Mouse (Mus musculus) hindbrain, postnatal 0 days (tissue): ENCODE data around the gene Ptprm. TPM values are rescaled to one million over a fixed set of nuclear protein-coding genes. Genes with fewer than 3 reads are reported as not detected.

ENCODE experiments used
- ATAC-seq: fragments of 200-750 bp; cut with Nextera tagmentation; 2 replicates; pipeline ENCODE4 v1.8.0; 2017; ENCODE audit warnings: mild to moderate bottlenecking, moderate TSS enrichment, moderate library complexity
- DNase-seq: peaks from one replicate; pipeline ENCODE4 v3.0.0-alpha.2; 2015; ENCODE audit warnings: low spot score
- H3K27ac ChIP-seq: fragments of 300-500 bp; sonication (generic); 2 replicates; pipeline ENCODE4 v1.5.1; 2014; ENCODE audit warnings: mild to moderate bottlenecking
- H3K27me3 ChIP-seq: fragments of 300-500 bp; sonication (generic); 2 replicates; pipeline ENCODE4 v1.6.1; 2014; ENCODE audit warnings: low read length, mixed read lengths; ENCODE audit not compliant: insufficient read depth
- H3K36me3 ChIP-seq: fragments of 300-500 bp; sonication (generic); 2 replicates; pipeline ENCODE4 v1.6.1; 2014; ENCODE audit warnings: low read length, mixed read lengths; ENCODE audit not compliant: insufficient read depth
- H3K4me1 ChIP-seq: fragments of 300-500 bp; sonication (generic); 2 replicates; pipeline ENCODE4 v1.6.1; 2014; ENCODE audit warnings: antibody characterized with exemption, low read length, mixed read lengths; ENCODE audit not compliant: insufficient read depth
- H3K4me2 ChIP-seq: fragments of 300-500 bp; sonication (generic); 2 replicates; pipeline ENCODE4 v1.6.1; 2014; ENCODE audit warnings: low read depth, mild to moderate bottlenecking, low read length, moderate library complexity, mixed read lengths
- H3K4me3 ChIP-seq: fragments of 300-500 bp; sonication (generic); 2 replicates; pipeline ENCODE4 v1.5.1; 2014; ENCODE audit warnings: low read length
- H3K9ac ChIP-seq: fragments of 300-500 bp; sonication (generic); replicated peaks from 2 replicates; pipeline ENCODE4 v1.6.1; 2014; ENCODE audit warnings: mild to moderate bottlenecking, low read length, moderate library complexity, mixed read lengths
- H3K9me3 ChIP-seq: fragments of 300-500 bp; sonication (generic); 2 replicates; pipeline ENCODE4 v1.6.1; 2016; ENCODE audit warnings: low read length, mixed read lengths
- CTCF ChIP-seq: IDR thresholded peaks from 2 replicates; pipeline ENCODE4 v1.5.1; 2016; ENCODE audit warnings: antibody characterized with exemption, control low read depth, low read depth
- WGBS: fragments of 180-500 bp; shearing (Covaris S2); extraction: QIAGEN DNeasy Blood & Tissue Kit; methylation state at CpG from one replicate; pipeline ENCODE4 v1.1.7; 2014; 5-methylcytosine and 5-hydroxymethylcytosine counted together
- polyA plus RNA-seq: library from polyadenylated mRNA; unstranded; fragments of >200 nt; fragmentation: Nextera tagmentation; extraction: Ambion mirVana; gene quantifications from 2 replicates; pipeline ENCODE4 v1.2.1, GENCODE M21; 2015
- total RNA-seq: library from RNA; depleted of rRNA; stranded (reverse); fragments of >200 nt; gene quantifications from 2 replicates; pipeline ENCODE4 v1.2.3, GENCODE M21; 2014

Ptprm gene
- total and polyA plus RNA-seq, 2 experiments from 2014 or later, result 19.3 to 52.4 TPM

DNA sequence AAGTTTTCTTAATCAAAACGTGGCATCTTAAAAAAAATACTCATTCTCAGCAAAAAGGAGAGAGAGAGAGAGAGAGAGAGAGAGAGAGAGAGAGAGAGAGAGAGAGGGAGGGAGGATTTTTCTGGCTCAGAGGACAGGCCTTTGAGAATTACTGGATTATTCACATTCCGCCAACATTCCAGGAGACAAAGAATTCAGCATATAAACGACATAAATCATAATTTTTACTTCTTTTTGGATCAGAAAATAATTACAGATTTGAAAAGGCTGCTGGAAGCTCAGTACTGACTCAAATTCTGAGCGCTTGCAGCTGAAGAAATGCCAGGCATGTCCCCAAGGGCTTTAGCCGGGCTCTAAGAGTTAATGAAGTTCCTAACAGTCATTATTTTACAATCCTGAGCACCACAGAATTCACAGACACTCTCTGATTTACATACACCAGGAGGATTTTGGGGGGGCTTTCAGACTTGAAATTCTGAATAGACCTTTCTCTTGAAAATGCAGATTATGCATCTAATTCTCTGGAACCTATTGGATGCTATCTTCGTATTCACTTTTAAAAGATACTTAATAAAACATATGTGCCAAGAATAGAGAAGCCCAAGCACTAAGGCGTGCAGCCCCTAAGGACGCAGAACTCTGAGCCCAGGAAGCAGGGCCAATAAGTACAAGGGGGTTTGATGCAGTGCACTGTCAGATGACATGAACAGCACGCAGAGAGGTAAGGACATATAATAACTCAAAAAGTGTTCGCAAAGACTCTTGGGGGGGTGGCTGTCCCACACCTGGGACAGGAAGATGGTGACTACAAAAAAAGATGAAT lies 112.1 kb downstream of the Ptprm start:
- DNase-seq, result no peak
- WGBS, result 60% methylated on average over 10 of the region's 10 CpGs

DNA sequence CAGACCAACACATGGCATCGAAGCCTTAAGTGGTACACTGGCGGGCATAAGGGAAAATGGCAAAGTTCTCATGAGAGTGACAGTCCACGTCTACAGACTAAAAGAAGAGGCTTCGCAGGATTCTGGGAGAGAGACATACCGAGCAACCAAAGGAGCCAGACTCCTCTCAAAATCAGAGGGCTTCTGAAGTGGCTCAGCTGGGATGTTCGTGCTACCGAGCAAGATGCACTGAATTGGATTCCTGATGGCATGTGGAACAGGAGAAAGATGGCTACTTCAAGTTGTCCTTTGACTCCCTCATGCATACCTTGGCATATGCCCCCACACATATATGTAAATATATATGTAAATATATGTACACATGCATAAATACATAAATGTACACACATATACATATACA lies 115.4 kb downstream of the Ptprm start:
- Histone ChIP-seq H3K27ac (no peak overlapping the region), H3K4me1 (no peaks in the 10 kb centered on the region), H3K36me3 (no peaks in the 10 kb centered on the region), H3K4me3 (no peak overlapping the region), H3K4me2 (no peak overlapping the region), H3K9ac (no peak overlapping the region), H3K27me3 (no peaks in the 10 kb centered on the region), H3K9me3 (no peaks in the 10 kb centered on the region)
- TF ChIP-seq CTCF, result no peak
- DNase-seq, result no peak
- WGBS, result 94% methylated on average over 7 of the region's 7 CpGs
- ATAC-seq, result no peak

More for the DNA sequence above, 112.1 kb downstream of the Ptprm start:
- Histone ChIP-seq H3K27me3 (no peaks in the 10 kb centered on the region), H3K9me3 (no peaks in the 10 kb centered on the region), H3K27ac (no peak overlapping the region), H3K9ac (no peak overlapping the region), H3K36me3 (no peaks in the 10 kb centered on the region), H3K4me1 (0 out of 2 replicates have a peak, but pooled peaks cover 3% of the 10 kb centered on the region), H3K4me3 (no peak overlapping the region), H3K4me2 (no peak overlapping the region)
- TF ChIP-seq CTCF, result no peak
- no peak for ATAC-seq

DNA sequence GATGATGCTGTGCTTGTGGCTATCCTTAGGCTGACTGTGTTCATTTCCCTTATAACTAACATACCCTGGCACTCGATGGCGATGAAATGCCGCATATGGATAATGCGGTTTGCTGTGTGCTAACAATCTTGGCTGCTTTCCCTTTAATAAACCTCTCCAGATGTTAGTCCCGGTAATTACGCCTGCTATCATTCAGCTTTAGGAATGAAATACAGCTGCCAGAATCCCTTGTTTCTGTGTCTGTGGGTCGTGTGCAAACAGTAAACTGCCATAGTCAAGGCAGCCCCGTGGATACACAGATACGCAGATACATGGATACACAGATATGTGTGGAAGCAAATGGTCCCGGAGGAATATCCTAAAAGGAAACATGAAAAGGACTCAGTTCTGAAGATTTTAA lies 116.8 kb downstream of the Ptprm start:
- no peak overlapping the region for H3K9ac ChIP-seq
- no peak overlapping the region for H3K4me3 ChIP-seq
- H3K4me2 ChIP-seq, result no peak overlapping the region
- H3K27ac ChIP-seq, result no peak overlapping the region
- no peak for DNase-seq
- H3K27me3 ChIP-seq, result no peaks in the 10 kb centered on the region
- TF ChIP-seq CTCF, result no peak
- H3K36me3 ChIP-seq, result no peaks in the 10 kb centered on the region
- WGBS, result 74% methylated on average over 10 of the region's 10 CpGs
- no peaks in the 10 kb centered on the region for H3K4me1 ChIP-seq
- ATAC-seq, result no peak
- H3K9me3 ChIP-seq, result no peaks in the 10 kb centered on the region

DNA sequence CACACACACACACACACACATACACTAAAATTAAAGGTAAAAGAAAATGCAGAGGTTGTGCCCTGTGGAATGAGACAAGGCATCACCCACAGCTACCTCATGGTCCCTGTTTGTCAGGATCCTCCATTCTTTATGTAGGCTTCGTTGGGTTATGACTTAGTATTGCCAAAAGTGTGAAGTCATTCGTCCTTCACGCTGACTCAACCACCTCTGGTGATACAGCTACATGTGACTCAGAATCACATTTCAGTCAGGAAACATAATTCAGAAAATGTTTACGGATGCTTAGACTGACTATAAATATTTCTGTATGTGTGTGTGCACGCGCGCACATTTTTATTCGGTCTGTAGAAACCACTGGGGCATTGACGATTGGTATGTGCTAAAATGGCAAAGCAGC lies 121.2 kb downstream of the Ptprm start:
- Histone ChIP-seq H3K36me3 (no peaks in the 10 kb centered on the region), H3K27me3 (no peaks in the 10 kb centered on the region), H3K9ac (no peak overlapping the region), H3K9me3 (no peaks in the 10 kb centered on the region), H3K4me2 (no peak overlapping the region), H3K4me1 (no peaks in the 10 kb centered on the region), H3K27ac (no peak overlapping the region), H3K4me3 (no peak overlapping the region)
- ATAC-seq (no peak), DNase-seq (no peak)
- TF ChIP-seq CTCF, result no peak
- 83% methylated on average over 9 of the region's 9 CpGs for WGBS

DNA sequence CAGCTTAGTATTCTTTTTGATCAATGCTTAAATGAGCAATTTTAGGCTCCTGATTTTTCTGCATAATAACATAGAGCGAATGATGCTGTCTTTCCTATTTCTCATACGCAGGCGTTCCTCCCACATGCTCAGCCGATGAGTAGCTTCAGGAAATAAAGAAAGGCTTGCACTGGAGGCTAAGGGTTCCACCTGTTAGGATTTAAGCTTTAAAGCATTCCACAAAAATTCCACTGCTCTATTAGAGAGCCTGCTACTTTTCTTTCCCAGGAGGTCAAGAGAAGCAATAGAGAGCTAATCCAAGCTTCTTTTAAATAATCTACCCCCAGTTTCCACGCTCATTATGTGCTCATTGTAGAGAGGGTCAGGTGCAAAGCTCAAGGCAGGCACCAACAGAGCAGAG lies 127.3 kb downstream of the Ptprm start:
- TF ChIP-seq CTCF, result no peak
- H3K27me3 ChIP-seq, result no peaks in the 10 kb centered on the region
- no peak for DNase-seq
- no peak overlapping the region for H3K4me3 ChIP-seq
- H3K4me2 ChIP-seq, result no peak overlapping the region
- no peak overlapping the region for H3K27ac ChIP-seq
- 59% methylated on average over 5 of the region's 5 CpGs for WGBS
- H3K4me1 ChIP-seq, result no peaks in the 10 kb centered on the region
- H3K9ac ChIP-seq, result no peak overlapping the region
- no peak for ATAC-seq
- no peaks in the 10 kb centered on the region for H3K9me3 ChIP-seq
- H3K36me3 ChIP-seq, result no peaks in the 10 kb centered on the region

DNA sequence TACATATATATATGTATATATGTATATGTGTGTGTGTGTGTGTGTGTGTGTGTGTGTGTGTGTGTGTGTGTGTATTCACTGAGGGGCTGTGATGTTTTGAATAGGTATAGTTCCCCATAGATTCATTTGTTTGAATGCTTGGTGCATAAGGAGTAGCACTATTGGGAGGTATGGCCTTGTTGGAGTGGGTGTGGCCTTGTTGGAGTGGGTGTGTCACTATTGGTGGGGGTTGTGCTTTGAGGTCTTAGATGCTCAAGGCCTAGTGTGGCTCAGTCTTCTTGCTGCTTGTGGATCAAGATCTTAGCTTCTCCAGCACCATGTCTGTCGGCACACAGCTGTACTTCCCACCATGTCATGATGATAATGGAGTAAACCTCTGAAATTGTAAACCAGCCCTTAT lies 138.9 kb downstream of the Ptprm start:
- H3K4me3 ChIP-seq, result no peak overlapping the region
- no peak overlapping the region for H3K27ac ChIP-seq
- no peak for TF ChIP-seq CTCF
- 97% methylated on average over 1 of the region's 1 CpGs for WGBS
- H3K27me3 ChIP-seq, result no peaks in the 10 kb centered on the region
- ATAC-seq (no peak), DNase-seq (no peak)
- no peak overlapping the region for H3K4me2 ChIP-seq
- H3K9me3 ChIP-seq, result no peaks in the 10 kb centered on the region
- no peaks in the 10 kb centered on the region for H3K36me3 ChIP-seq
- no peaks in the 10 kb centered on the region for H3K4me1 ChIP-seq
- H3K9ac ChIP-seq, result no peak overlapping the region

DNA sequence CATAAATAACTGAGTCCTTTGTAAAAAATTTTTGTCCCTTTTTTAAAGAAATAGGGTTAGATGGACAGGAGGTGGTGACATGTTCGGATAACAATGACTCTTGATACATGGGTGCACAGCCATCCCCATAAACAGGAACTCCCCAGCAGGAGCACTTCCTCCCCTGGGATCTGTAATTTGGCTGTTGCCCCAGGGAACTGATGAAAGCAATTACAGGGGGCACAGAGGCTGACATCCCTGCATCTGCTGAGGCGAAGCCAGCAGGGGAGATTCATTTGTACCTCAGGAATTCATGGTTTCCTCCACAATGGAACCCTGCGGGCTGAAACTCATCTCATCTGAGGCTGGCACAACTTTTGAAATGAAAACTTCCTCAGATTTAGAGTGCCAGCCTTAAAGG lies 140.5 kb downstream of the Ptprm start:
- no peak overlapping the region for H3K4me2 ChIP-seq
- no peak overlapping the region for H3K27ac ChIP-seq
- H3K9me3 ChIP-seq, result no peaks in the 10 kb centered on the region
- TF ChIP-seq CTCF, result no peak
- H3K9ac ChIP-seq, result no peak overlapping the region
- DNase-seq (no peak), ATAC-seq (no peak)
- H3K27me3 ChIP-seq, result no peaks in the 10 kb centered on the region
- WGBS, result 27% methylated on average over 3 of the region's 3 CpGs
- no peaks in the 10 kb centered on the region for H3K4me1 ChIP-seq
- H3K4me3 ChIP-seq, result no peak overlapping the region
- no peaks in the 10 kb centered on the region for H3K36me3 ChIP-seq
